ENCODE assay signal across 10 mouse cellular contexts in genomic region chr15:79697011-79697410, GRCm38 (mm10). TPM values are rescaled to one million over a fixed set of nuclear protein-coding genes. Genes with fewer than 3 reads are reported as not detected.
A peak's percentile ranks its signal among the peaks of the same experiment; 100 is the strongest.
DNase-seq lines count a peak whose midpoint lies in the region; ATAC-seq lines count a peak whose summit lies in the region.
"Had no signal": no experiment of that assay in that cellular context is flagged by ENCODE, and none has a peak within 500 bp of the region (broad histone marks: within the 10 kb centered on the region; RNA-seq: fewer than 3 reads in every experiment).

No protein-coding gene starts in this region.

- ATAC-seq in midbrain, embryonic 15.5 days (replicated peaks), result no peak
- ATAC-seq in forebrain, embryonic 12.5 days (ENCODE audit: low FRiP score), result peak; percentile 33; the same call in 1 of the 2 replicates

- H3K36me3 ChIP-seq in midbrain, embryonic 15.5 days (replicated peaks), result no peaks in the 10 kb centered on the region; the same call in 1 of the 2 replicates
- peaks cover 48% of the 10 kb centered on the region for H3K36me3 ChIP-seq in midbrain, embryonic 10.5 days
- H3K36me3 ChIP-seq in forebrain, embryonic 12.5 days (replicated peaks), result peaks cover 26% of the 10 kb centered on the region

- H3K4me1 ChIP-seq in midbrain, embryonic 15.5 days, result peaks cover 19% of the 10 kb centered on the region
- peaks cover 24% of the 10 kb centered on the region for H3K4me1 ChIP-seq in midbrain, embryonic 10.5 days
- H3K4me1 ChIP-seq in forebrain, embryonic 12.5 days, result peaks cover 32% of the 10 kb centered on the region

- H3K4me3 ChIP-seq in midbrain, embryonic 15.5 days, result no peak overlapping the region
- H3K4me3 ChIP-seq in midbrain, embryonic 10.5 days, result no peak overlapping the region
- no peak overlapping the region for H3K4me3 ChIP-seq in forebrain, embryonic 12.5 days (replicated peaks)
- H3K4me3 ChIP-seq: limb, embryonic 12.5 days had no signal

- no peak overlapping the region for H3K9ac ChIP-seq in midbrain, embryonic 15.5 days
- H3K9ac ChIP-seq in forebrain, embryonic 12.5 days, result no peak overlapping the region
- H3K9ac ChIP-seq: limb, embryonic 12.5 days had no signal

- 67% methylated on average over 6 of the region's 6 CpGs for WGBS in midbrain, embryonic 15.5 days
- WGBS in midbrain, embryonic 10.5 days, result 90% methylated on average over 6 of the region's 6 CpGs
- WGBS in forebrain, embryonic 12.5 days, result 73% methylated on average over 6 of the region's 6 CpGs

- DNase-seq in midbrain, embryonic 10.5 days (ENCODE audit: low spot score), result no peak
- DNase-seq in kidney, adult 9 months, result peak; percentile 70
- peak; percentile 69 for DNase-seq in retina, postnatal 1 day
- DNase-seq in thymus, postnatal 14 days, result no peak
- no peak for DNase-seq in thymus, postnatal 25 days
- no peak for DNase-seq in yolk sac, embryonic 10.5 days (ENCODE audit: low spot score)
- DNase-seq: heart, postnatal 36 days had no signal

- no peak overlapping the region for H3K4me2 ChIP-seq in midbrain, embryonic 15.5 days
- H3K4me2 ChIP-seq in forebrain, embryonic 12.5 days, result no peak overlapping the region
- H3K4me2 ChIP-seq: limb, embryonic 12.5 days had no signal

- H3K27ac ChIP-seq in midbrain, embryonic 15.5 days, result peak overlapping the region; percentile 45; the same call in 1 of the 2 replicates
- H3K27ac ChIP-seq in midbrain, embryonic 10.5 days (replicated peaks), result no peak overlapping the region
- peak overlapping the region; percentile 73 for H3K27ac ChIP-seq in forebrain, embryonic 12.5 days
- H3K27ac ChIP-seq: limb, embryonic 12.5 days had no signal

- no peaks in the 10 kb centered on the region for H3K9me3 ChIP-seq in midbrain, embryonic 15.5 days
- no peaks in the 10 kb centered on the region for H3K9me3 ChIP-seq in midbrain, embryonic 10.5 days (replicated peaks)
- no peaks in the 10 kb centered on the region for H3K9me3 ChIP-seq in forebrain, embryonic 12.5 days
- H3K9me3 ChIP-seq: limb, embryonic 12.5 days had no signal

- H3K27me3 ChIP-seq in midbrain, embryonic 15.5 days (replicated peaks), result no peaks in the 10 kb centered on the region
- H3K27me3 ChIP-seq in midbrain, embryonic 10.5 days (ENCODE audit: low read depth, poor library complexity, severe bottlenecking), result no peaks in the 10 kb centered on the region
- H3K27me3 ChIP-seq in forebrain, embryonic 12.5 days, result no peaks in the 10 kb centered on the region
- H3K27me3 ChIP-seq: limb, embryonic 12.5 days had no signal

RNA-seq across cellular contexts. Expression of gene Gtpbp1, which starts 6.4 kb away (rescaled TPM):
- polyA plus RNA-seq in midbrain, embryonic 15.5 days (2015; fragmentation: Nextera tagmentation; extraction: Ambion mirVana), result 53.7 and 57.4 TPM in 2 replicates
- 46.6 and 49.0 TPM in 2 replicates for polyA plus RNA-seq in midbrain, embryonic 10.5 days (2016; fragmentation: Nextera tagmentation; extraction: Ambion mirVana)
- polyA plus RNA-seq in forebrain, embryonic 12.5 days (2016; fragmentation: Nextera tagmentation; extraction: Ambion mirVana), result 51.5 and 55.7 TPM in 2 replicates

RNA-seq across cellular contexts. Expression of gene Josd1, which starts 9.3 kb away (rescaled TPM):
- 22.8 and 24.0 TPM in 2 replicates for polyA plus RNA-seq in midbrain, embryonic 15.5 days (2015; fragmentation: Nextera tagmentation; extraction: Ambion mirVana)
- 17.6 and 18.9 TPM in 2 replicates for polyA plus RNA-seq in midbrain, embryonic 10.5 days (2016; fragmentation: Nextera tagmentation; extraction: Ambion mirVana)
- 24.1 and 24.5 TPM in 2 replicates for polyA plus RNA-seq in forebrain, embryonic 12.5 days (2016; fragmentation: Nextera tagmentation; extraction: Ambion mirVana)

RNA-seq across cellular contexts. Expression of gene Tomm22, which starts 26.4 kb away (rescaled TPM):
- polyA plus RNA-seq in midbrain, embryonic 15.5 days (2015; fragmentation: Nextera tagmentation; extraction: Ambion mirVana), result 222 and 226 TPM in 2 replicates
- polyA plus RNA-seq in midbrain, embryonic 10.5 days (2016; fragmentation: Nextera tagmentation; extraction: Ambion mirVana), result 252 and 279 TPM in 2 replicates
- 266 and 274 TPM in 2 replicates for polyA plus RNA-seq in forebrain, embryonic 12.5 days (2016; fragmentation: Nextera tagmentation; extraction: Ambion mirVana)

RNA-seq across cellular contexts. Expression of gene Cby1, which starts 38.0 kb away (rescaled TPM):
- polyA plus RNA-seq in midbrain, embryonic 15.5 days (2015; fragmentation: Nextera tagmentation; extraction: Ambion mirVana), result 92.1 and 99.6 TPM in 2 replicates
- polyA plus RNA-seq in midbrain, embryonic 10.5 days (2016; fragmentation: Nextera tagmentation; extraction: Ambion mirVana), result 88.0 and 89.1 TPM in 2 replicates
- polyA plus RNA-seq in forebrain, embryonic 12.5 days (2016; fragmentation: Nextera tagmentation; extraction: Ambion mirVana), result 89.3 and 90.6 TPM in 2 replicates

RNA-seq across cellular contexts. Expression of gene Fam227a, which starts 38.3 kb away (rescaled TPM):
- 5.1 and 6.6 TPM in 2 replicates for polyA plus RNA-seq in midbrain, embryonic 15.5 days (2015; fragmentation: Nextera tagmentation; extraction: Ambion mirVana)
- 2.2 and 2.4 TPM in 2 replicates for polyA plus RNA-seq in midbrain, embryonic 10.5 days (2016; fragmentation: Nextera tagmentation; extraction: Ambion mirVana)
- 5.1 and 5.4 TPM in 2 replicates for polyA plus RNA-seq in forebrain, embryonic 12.5 days (2016; fragmentation: Nextera tagmentation; extraction: Ambion mirVana)

Comparison
In these comparisons a context has a peak if more than half of its experiments do, and no peak if none do; other contexts are left out.
1. DNase-seq: peak in kidney, adult 9 months (single experiment) and retina, postnatal 1 day (single experiment); none in midbrain, embryonic 10.5 days (single experiment), thymus, postnatal 14 days (single experiment), thymus, postnatal 25 days (single experiment) and yolk sac, embryonic 10.5 days (single experiment).